Mouse (Mus musculus): ENCODE results near the gene Uqcr10. TPM values are rescaled to one million over a fixed set of nuclear protein-coding genes. Genes with fewer than 3 reads are reported as not detected.

Uqcr10 gene
- polyA plus RNA-seq, 1 experiment from 2014 or later: 971 TPM

DNA sequence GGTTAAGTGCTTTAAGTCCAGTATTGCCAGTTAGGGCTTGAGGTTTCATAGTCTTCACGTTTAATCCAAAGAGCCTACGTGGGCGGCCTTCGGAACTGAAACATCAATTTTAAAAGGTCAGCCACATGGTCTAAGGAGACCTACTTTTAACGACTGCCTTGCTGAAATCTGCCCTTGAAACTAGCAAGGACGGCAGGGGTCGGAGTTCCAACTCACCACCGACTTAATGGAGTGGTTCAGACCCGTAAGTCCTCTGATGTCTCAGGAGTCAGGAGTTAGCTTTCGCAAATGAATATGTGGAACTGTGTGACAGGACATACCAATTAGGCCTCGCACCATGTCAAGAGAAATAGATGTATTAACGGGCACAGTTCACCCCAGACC is 462 bp downstream of the Uqcr10 start:
- peak overlapping the region; percentile 95 for H3K9ac ChIP-seq (ENCODE audit: low read length)
- peak overlapping the region; percentile 86 for H3K4me3 ChIP-seq (replicated peaks; ENCODE audit: low read length)
- peak overlapping the region; percentile 80 for H3K27ac ChIP-seq (ENCODE audit: low read length)
- H3K4me2 ChIP-seq (ENCODE audit: low read depth, low read length): peak overlapping the region; percentile 87
- H3K27me3 ChIP-seq (ENCODE audit: control insufficient read depth, insufficient read depth, low read length): no peaks in the 10 kb centered on the region
- 2% methylated on average over 12 of the region's 12 CpGs for WGBS
- H3K36me3 ChIP-seq (ENCODE audit: control insufficient read depth, insufficient read depth, low read length): peaks cover 9% of the 10 kb centered on the region
- H3K4me1 ChIP-seq (ENCODE audit: control insufficient read depth, insufficient read depth, low read length): peaks cover 17% of the 10 kb centered on the region
- H3K9me3 ChIP-seq (replicated peaks; ENCODE audit: control insufficient read depth, low read length): no peaks in the 10 kb centered on the region
- ATAC-seq (ENCODE audit: insufficient read depth, low FRiP score): no peak

GRCm38 (mm10) chr11:4700726-4701125 is 3.4 kb downstream of the Uqcr10 start:
- Histone ChIP-seq H3K27me3 (ENCODE audit: control insufficient read depth, insufficient read depth, low read length) (no peaks in the 10 kb centered on the region), H3K27ac (ENCODE audit: low read length) (no peak overlapping the region), H3K4me3 (replicated peaks; ENCODE audit: low read length) (no peak overlapping the region), H3K4me2 (ENCODE audit: low read depth, low read length) (no peak overlapping the region), H3K9me3 (replicated peaks; ENCODE audit: control insufficient read depth, low read length) (no peaks in the 10 kb centered on the region), H3K9ac (ENCODE audit: low read length) (no peak overlapping the region), H3K36me3 (ENCODE audit: control insufficient read depth, insufficient read depth, low read length) (peaks cover 9% of the 10 kb centered on the region), H3K4me1 (ENCODE audit: control insufficient read depth, insufficient read depth, low read length) (peaks cover 20% of the 10 kb centered on the region)
- 73% methylated on average over 8 of the region's 8 CpGs for WGBS
- no peak for ATAC-seq (ENCODE audit: insufficient read depth, low FRiP score)

DNA sequence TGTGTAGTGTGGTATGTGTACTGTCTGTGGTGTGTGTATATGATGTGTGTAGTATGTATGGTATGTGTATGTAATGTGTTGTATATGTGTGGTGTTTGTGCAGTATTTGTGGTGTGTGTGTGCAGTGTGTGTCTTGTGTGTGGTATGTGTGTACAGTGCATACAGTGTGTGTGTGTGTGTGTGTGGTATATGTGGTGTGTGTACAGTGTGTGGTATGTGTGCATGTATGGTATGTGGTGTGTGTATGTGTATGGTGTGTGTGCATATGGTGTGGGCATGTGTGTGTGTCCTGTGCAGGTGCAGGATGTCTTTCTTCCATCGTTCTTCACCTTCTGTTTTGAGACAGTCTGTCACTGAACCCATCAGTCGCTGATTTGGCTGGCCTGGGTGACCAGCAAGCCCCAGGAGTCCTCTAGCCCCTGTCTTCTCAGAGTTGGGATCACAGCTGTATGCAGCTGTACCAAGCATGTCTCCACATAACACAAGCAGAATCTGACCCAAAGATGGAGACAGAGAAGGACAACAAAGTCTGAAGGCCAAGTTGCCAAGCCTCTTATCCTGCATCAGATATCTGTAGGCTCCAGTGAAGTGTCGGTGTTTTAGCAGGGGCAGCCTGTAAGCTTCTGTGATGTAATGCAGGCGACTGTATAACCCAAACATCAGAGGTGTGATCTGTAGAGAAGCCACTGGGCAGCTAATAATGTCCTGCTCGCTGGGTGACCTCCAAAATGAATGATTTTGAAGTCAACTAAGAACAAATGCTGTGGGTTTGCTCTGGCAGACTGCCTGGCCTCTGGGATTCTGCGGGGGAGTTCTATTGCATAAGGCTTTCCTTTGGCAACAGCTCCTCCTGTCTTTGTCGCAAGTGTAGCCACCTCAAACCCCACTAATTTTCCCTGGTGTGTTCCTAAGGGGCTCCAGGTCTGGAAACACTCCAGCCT is 6.8 kb downstream of the Uqcr10 start:
- WGBS: 31% methylated on average over 7 of the region's 7 CpGs

DNA sequence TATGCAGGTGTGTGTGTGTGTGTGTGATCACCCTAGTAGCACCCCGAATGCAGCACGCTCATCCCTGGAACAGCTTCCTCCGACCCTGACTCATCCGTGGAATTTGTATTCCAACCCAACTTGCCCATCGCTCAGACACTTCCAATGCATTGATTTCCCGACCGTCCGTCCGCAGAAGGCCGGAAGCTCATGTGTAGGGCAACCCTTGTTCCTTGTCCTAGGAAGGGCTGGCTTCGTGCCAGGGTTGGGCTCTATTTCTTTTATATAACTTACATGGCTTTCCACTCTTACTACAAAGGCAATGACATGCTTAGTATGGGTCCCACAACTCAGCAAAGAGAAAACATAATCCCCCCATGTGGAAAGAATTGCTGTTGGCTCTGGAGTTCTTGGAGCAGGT is 12.0 kb downstream of the Uqcr10 start:
- no peak overlapping the region for H3K27ac ChIP-seq (ENCODE audit: low read length)
- H3K4me2 ChIP-seq (ENCODE audit: low read depth, low read length): no peak overlapping the region
- 83% methylated on average over 11 of the region's 11 CpGs for WGBS
- no peak overlapping the region for H3K4me3 ChIP-seq (replicated peaks; ENCODE audit: low read length)
- H3K9ac ChIP-seq (ENCODE audit: low read length): no peak overlapping the region
- H3K27me3 ChIP-seq (ENCODE audit: control insufficient read depth, insufficient read depth, low read length): no peaks in the 10 kb centered on the region
- H3K9me3 ChIP-seq (replicated peaks; ENCODE audit: control insufficient read depth, low read length): no peaks in the 10 kb centered on the region; the same call in 1 of the 2 replicates
- ATAC-seq (ENCODE audit: insufficient read depth, low FRiP score): no peak
- H3K4me1 ChIP-seq (ENCODE audit: control insufficient read depth, insufficient read depth, low read length): peaks cover 8% of the 10 kb centered on the region; the same call in 1 of the 2 replicates
- H3K36me3 ChIP-seq (ENCODE audit: control insufficient read depth, insufficient read depth, low read length): no peaks in the 10 kb centered on the region

More for the DNA sequence above, 6.8 kb downstream of the Uqcr10 start:
- peaks cover 5% of the 10 kb centered on the region; the same call in 1 of the 2 replicates for H3K4me1 ChIP-seq (ENCODE audit: control insufficient read depth, insufficient read depth, low read length)
- H3K27ac ChIP-seq (ENCODE audit: low read length): no peak overlapping the region; the same call in 1 of the 2 replicates
- no peaks in the 10 kb centered on the region; the same call in 1 of the 2 replicates for H3K9me3 ChIP-seq (replicated peaks; ENCODE audit: control insufficient read depth, low read length)
- H3K27me3 ChIP-seq (ENCODE audit: control insufficient read depth, insufficient read depth, low read length): no peaks in the 10 kb centered on the region
- no peak overlapping the region for H3K4me2 ChIP-seq (ENCODE audit: low read depth, low read length)
- no peak overlapping the region for H3K9ac ChIP-seq (ENCODE audit: low read length)
- peaks cover 9% of the 10 kb centered on the region for H3K36me3 ChIP-seq (ENCODE audit: control insufficient read depth, insufficient read depth, low read length)
- no peak overlapping the region for H3K4me3 ChIP-seq (replicated peaks; ENCODE audit: low read length)
- peak; percentile 34; the same call in 1 of the 2 replicates for ATAC-seq (ENCODE audit: insufficient read depth, low FRiP score)

GRCm38 (mm10) chr11:4691213-4691612 is 12.9 kb downstream of the Uqcr10 start:
- 0 out of 2 replicates have a peak overlapping the region, but pooled peaks have one; percentile 37 for H3K9ac ChIP-seq (ENCODE audit: low read length)
- H3K36me3 ChIP-seq (ENCODE audit: control insufficient read depth, insufficient read depth, low read length): no peaks in the 10 kb centered on the region
- WGBS: 54% methylated on average over 10 of the region's 10 CpGs
- H3K9me3 ChIP-seq (replicated peaks; ENCODE audit: control insufficient read depth, low read length): no peaks in the 10 kb centered on the region; the same call in 1 of the 2 replicates
- H3K4me2 ChIP-seq (ENCODE audit: low read depth, low read length): no peak overlapping the region
- H3K27ac ChIP-seq (ENCODE audit: low read length): no peak overlapping the region
- peaks cover 8% of the 10 kb centered on the region; the same call in 1 of the 2 replicates for H3K4me1 ChIP-seq (ENCODE audit: control insufficient read depth, insufficient read depth, low read length)
- ATAC-seq (ENCODE audit: insufficient read depth, low FRiP score): no peak
- H3K4me3 ChIP-seq (replicated peaks; ENCODE audit: low read length): no peak overlapping the region
- no peaks in the 10 kb centered on the region for H3K27me3 ChIP-seq (ENCODE audit: control insufficient read depth, insufficient read depth, low read length)

DNA sequence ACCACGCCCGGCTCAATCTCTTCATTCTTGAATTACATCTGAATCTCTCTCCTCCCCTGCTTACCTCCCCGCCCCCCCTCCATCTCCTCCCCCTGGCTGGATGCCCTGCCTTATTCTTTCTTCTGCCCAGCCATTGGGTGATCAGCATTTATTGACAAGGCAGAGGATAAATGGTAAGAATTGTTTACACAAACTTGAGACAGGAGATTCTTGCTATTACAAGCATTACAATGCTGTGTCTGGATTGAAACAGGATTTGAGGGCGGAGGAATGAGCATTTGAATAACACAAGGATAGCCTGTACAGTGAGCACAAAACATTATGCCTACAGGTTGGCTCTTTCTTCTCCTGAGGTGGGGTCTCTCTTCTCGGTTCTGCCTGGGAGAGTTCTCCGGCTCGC is 13.8 kb downstream of the Uqcr10 start:
- H3K27ac ChIP-seq (ENCODE audit: low read length): no peak overlapping the region
- H3K4me1 ChIP-seq (ENCODE audit: control insufficient read depth, insufficient read depth, low read length): peaks cover 8% of the 10 kb centered on the region; the same call in 1 of the 2 replicates
- no peak overlapping the region for H3K4me2 ChIP-seq (ENCODE audit: low read depth, low read length)
- H3K4me3 ChIP-seq (replicated peaks; ENCODE audit: low read length): no peak overlapping the region
- ATAC-seq (ENCODE audit: insufficient read depth, low FRiP score): no peak
- H3K9ac ChIP-seq (ENCODE audit: low read length): no peak overlapping the region
- H3K36me3 ChIP-seq (ENCODE audit: control insufficient read depth, insufficient read depth, low read length): no peaks in the 10 kb centered on the region
- no peaks in the 10 kb centered on the region for H3K27me3 ChIP-seq (ENCODE audit: control insufficient read depth, insufficient read depth, low read length)
- no peaks in the 10 kb centered on the region; the same call in 1 of the 2 replicates for H3K9me3 ChIP-seq (replicated peaks; ENCODE audit: control insufficient read depth, low read length)
- 81% methylated on average over 7 of the region's 7 CpGs for WGBS

DNA sequence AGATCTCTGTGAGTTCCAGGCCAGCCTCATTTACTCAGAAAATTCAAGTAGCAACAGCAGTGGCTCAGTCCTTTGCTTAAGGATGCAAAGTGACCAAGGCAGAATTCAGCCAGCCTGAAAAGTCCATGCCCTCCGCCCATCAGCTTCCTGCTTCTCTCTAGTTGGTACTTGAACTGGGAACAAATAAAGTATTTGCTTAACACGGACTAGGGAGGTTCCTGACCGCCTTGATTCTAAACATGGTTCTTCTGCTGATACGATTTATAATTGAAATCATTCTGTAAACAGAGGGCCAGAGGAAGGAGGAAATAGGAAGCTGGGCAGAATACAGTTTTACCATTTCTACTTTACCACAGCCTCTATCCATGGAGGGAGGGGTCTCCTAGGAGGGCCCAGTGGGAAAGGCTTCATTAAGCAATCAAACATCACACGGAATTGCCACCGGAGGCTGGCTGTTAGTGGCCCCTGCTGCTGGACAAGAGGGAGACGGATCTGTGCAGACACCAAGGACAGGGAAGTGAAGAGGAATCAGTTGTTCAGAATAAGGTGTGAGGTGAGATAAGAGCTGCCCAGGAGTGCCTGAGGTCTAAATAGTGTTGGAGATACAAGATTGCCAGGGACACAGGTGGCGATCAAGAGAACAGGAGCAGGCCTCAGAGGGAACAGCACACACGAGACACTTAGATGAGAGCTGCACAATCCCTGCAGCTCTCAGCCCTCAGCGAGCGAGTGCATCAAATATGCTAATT is 15.3 kb downstream of the Uqcr10 start:
- no peaks in the 10 kb centered on the region for H3K27me3 ChIP-seq (ENCODE audit: control insufficient read depth, insufficient read depth, low read length)
- peak overlapping the region; percentile 44; the same call in 1 of the 2 replicates for H3K9ac ChIP-seq (ENCODE audit: low read length)
- no peak overlapping the region for H3K4me3 ChIP-seq (replicated peaks; ENCODE audit: low read length)
- H3K9me3 ChIP-seq (replicated peaks; ENCODE audit: control insufficient read depth, low read length): no peaks in the 10 kb centered on the region
- WGBS: 41% methylated on average over 11 of the region's 11 CpGs
- peak overlapping the region; percentile 84 for H3K27ac ChIP-seq (ENCODE audit: low read length)
- H3K36me3 ChIP-seq (ENCODE audit: control insufficient read depth, insufficient read depth, low read length): no peaks in the 10 kb centered on the region
- peak; percentile 68 for ATAC-seq (ENCODE audit: insufficient read depth, low FRiP score)
- H3K4me2 ChIP-seq (ENCODE audit: low read depth, low read length): no peak overlapping the region
- H3K4me1 ChIP-seq (ENCODE audit: control insufficient read depth, insufficient read depth, low read length): peaks cover 8% of the 10 kb centered on the region; the same call in 1 of the 2 replicates

DNA sequence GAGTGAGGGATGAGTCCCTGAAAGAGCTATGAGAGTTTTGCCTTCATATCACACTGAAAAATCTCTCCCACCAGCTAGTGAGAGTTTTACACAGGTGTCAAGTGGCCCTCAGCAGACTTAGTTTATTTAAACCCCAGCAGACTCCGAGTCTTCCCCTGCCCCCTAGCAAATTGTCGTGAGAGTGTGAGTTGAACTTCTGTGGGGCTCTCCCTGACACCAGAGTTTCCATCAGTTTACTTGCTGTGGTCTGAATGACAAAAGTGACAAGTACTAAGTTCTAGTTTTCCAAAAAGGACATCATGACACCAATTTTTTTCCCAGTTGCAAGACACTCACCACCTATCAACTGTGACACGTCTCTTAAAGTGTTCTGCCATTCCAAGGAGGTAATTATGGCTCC is 16.3 kb downstream of the Uqcr10 start:
- Histone ChIP-seq H3K4me1 (ENCODE audit: control insufficient read depth, insufficient read depth, low read length) (peaks cover 8% of the 10 kb centered on the region; the same call in 1 of the 2 replicates), H3K27me3 (ENCODE audit: control insufficient read depth, insufficient read depth, low read length) (no peaks in the 10 kb centered on the region), H3K9me3 (replicated peaks; ENCODE audit: control insufficient read depth, low read length) (no peaks in the 10 kb centered on the region), H3K4me3 (replicated peaks; ENCODE audit: low read length) (no peak overlapping the region), H3K4me2 (ENCODE audit: low read depth, low read length) (no peak overlapping the region), H3K36me3 (ENCODE audit: control insufficient read depth, insufficient read depth, low read length) (peaks cover 6% of the 10 kb centered on the region; the same call in 1 of the 2 replicates), H3K27ac (ENCODE audit: low read length) (peak overlapping the region; percentile 84), H3K9ac (ENCODE audit: low read length) (no peak overlapping the region)
- 37% methylated on average over 3 of the region's 3 CpGs for WGBS
- no peak for ATAC-seq (ENCODE audit: insufficient read depth, low FRiP score)
